10 mouse cellular contexts compared by ENCODE assay signal in genomic region chr7:110946731-110947130, GRCm38 (mm10). TPM values are rescaled to one million over a fixed set of nuclear protein-coding genes. Genes with fewer than 3 reads are reported as not detected.
DNase-seq lines count a peak whose midpoint lies in the region; ATAC-seq and TF ChIP-seq lines count a peak whose summit lies in the region.
"Had no signal": no experiment of that assay in that cellular context is flagged by ENCODE, and none has a peak within 500 bp of the region (broad histone marks: within the 10 kb centered on the region; RNA-seq: fewer than 3 reads in every experiment).

No protein-coding gene starts in this region.

- no peak for ATAC-seq in forebrain, postnatal 0 days
- no peak for ATAC-seq in forebrain, embryonic 11.5 days (replicated peaks; ENCODE audit: low FRiP score)
- no peak for ATAC-seq in limb, embryonic 14.5 days (ENCODE audit: low FRiP score, low read depth)
- ATAC-seq: Patski had no signal

- 77% methylated on average over 6 of the region's 6 CpGs for WGBS in forebrain, postnatal 0 days
- WGBS in forebrain, embryonic 11.5 days = 78% methylated on average over 6 of the region's 6 CpGs
- WGBS in limb, embryonic 14.5 days = 77% methylated on average over 6 of the region's 6 CpGs

- no peaks in the 10 kb centered on the region for H3K36me3 ChIP-seq in forebrain, postnatal 0 days (ENCODE audit: insufficient read depth)
- H3K36me3 ChIP-seq in forebrain, embryonic 11.5 days (ENCODE audit: control insufficient read depth, insufficient read depth, low read length) = no peaks in the 10 kb centered on the region
- H3K36me3 ChIP-seq in limb, embryonic 14.5 days (ENCODE audit: control insufficient read depth, insufficient read depth, low read length) = no peaks in the 10 kb centered on the region

- TF ChIP-seq POLR2A in limb, embryonic 14.5 days (IDR thresholded peaks at IDR 0.05; ENCODE audit: borderline replicate concordance, extremely low read depth, insufficient read depth, insufficient read length) = no peak

- no peak overlapping the region for H3K9ac ChIP-seq in forebrain, postnatal 0 days
- H3K9ac ChIP-seq in forebrain, embryonic 11.5 days (ENCODE audit: low read length) = no peak overlapping the region
- H3K9ac ChIP-seq in limb, embryonic 14.5 days (ENCODE audit: low read depth, low read length, severe bottlenecking) = no peak overlapping the region

- H3K4me1 ChIP-seq in forebrain, postnatal 0 days (ENCODE audit: insufficient read depth) = no peaks in the 10 kb centered on the region
- no peaks in the 10 kb centered on the region for H3K4me1 ChIP-seq in forebrain, embryonic 11.5 days (replicated peaks; ENCODE audit: control insufficient read depth, insufficient read depth, low read length)
- 0 out of 2 replicates have a peak, but pooled peaks cover 3% of the 10 kb centered on the region for H3K4me1 ChIP-seq in limb, embryonic 14.5 days (ENCODE audit: control insufficient read depth, insufficient read depth, low read length)

- H3K4me3 ChIP-seq in forebrain, postnatal 0 days (ENCODE audit: low read depth, low read length) = no peak overlapping the region
- no peak overlapping the region for H3K4me3 ChIP-seq in forebrain, embryonic 11.5 days (ENCODE audit: low read depth, low read length)
- no peak overlapping the region for H3K4me3 ChIP-seq in limb, embryonic 14.5 days (replicated peaks; ENCODE audit: low read length)
- H3K4me3 ChIP-seq: erythroblast, embryonic 14.5 days had no signal

- H3K27ac ChIP-seq in forebrain, postnatal 0 days (ENCODE audit: low read depth, low read length) = no peak overlapping the region
- H3K27ac ChIP-seq in forebrain, embryonic 11.5 days (ENCODE audit: low read depth, low read length) = no peak overlapping the region
- no peak overlapping the region for H3K27ac ChIP-seq in limb, embryonic 14.5 days (replicated peaks; ENCODE audit: low read depth, low read length)

- no peak for DNase-seq in forebrain, postnatal 0 days
- no peak for DNase-seq in forebrain, embryonic 11.5 days (ENCODE audit: low spot score)
- DNase-seq in thymus, postnatal 0 days (ENCODE audit: low spot score) = peak; percentile 41
- DNase-seq in thymus, adult 18-20 months = no peak
- DNase-seq in limb, embryonic 14.5 days (ENCODE audit: low spot score) = peak; percentile 45
- DNase-seq in urinary bladder, postnatal 25 days (ENCODE audit: low spot score) = no peak
- DNase-seq in adrenal gland, postnatal 14 days = no peak
- DNase-seq in layer of hippocampus, adult 11-12 months (ENCODE audit: low spot score) = no peak

- TF ChIP-seq CTCF in forebrain, postnatal 0 days (IDR thresholded peaks at IDR 0.05; ENCODE audit: low read depth) = peak; percentile 19

- no peaks in the 10 kb centered on the region for H3K9me3 ChIP-seq in forebrain, postnatal 0 days (ENCODE audit: low read length)
- no peaks in the 10 kb centered on the region for H3K9me3 ChIP-seq in forebrain, embryonic 11.5 days (ENCODE audit: control insufficient read depth, low read length)
- no peaks in the 10 kb centered on the region for H3K9me3 ChIP-seq in limb, embryonic 14.5 days (ENCODE audit: control insufficient read depth, low read length)

- no peaks in the 10 kb centered on the region for H3K27me3 ChIP-seq in forebrain, postnatal 0 days (ENCODE audit: insufficient read depth, low read length)
- no peaks in the 10 kb centered on the region for H3K27me3 ChIP-seq in forebrain, embryonic 11.5 days (ENCODE audit: control insufficient read depth, insufficient read depth, low read length)
- H3K27me3 ChIP-seq in limb, embryonic 14.5 days (ENCODE audit: control insufficient read depth, insufficient read depth, low read length) = no peaks in the 10 kb centered on the region
- H3K27me3 ChIP-seq: Patski had no signal

- H3K4me2 ChIP-seq in forebrain, postnatal 0 days (ENCODE audit: low read depth) = no peak overlapping the region
- no peak overlapping the region for H3K4me2 ChIP-seq in forebrain, embryonic 11.5 days (ENCODE audit: low read depth, low read length, severe bottlenecking)
- no peak overlapping the region for H3K4me2 ChIP-seq in limb, embryonic 14.5 days (replicated peaks; ENCODE audit: low read depth, low read length, severe bottlenecking)

RNA-seq across cellular contexts. Expression of gene Mrvi1, which starts 35.5 kb away (rescaled TPM):
- total RNA-seq in forebrain, postnatal 0 days (2014; rRNA removed) = 2.7 and 2.8 TPM in 2 replicates
- polyA plus RNA-seq in forebrain, postnatal 0 days (2015; fragmentation: Nextera tagmentation; extraction: Ambion mirVana) = 0.25 and 0.44 TPM in 2 replicates
- 1.6 and 1.7 TPM in 2 replicates for polyA plus RNA-seq in forebrain, embryonic 11.5 days (2014; fragmentation: Nextera tagmentation; extraction: Ambion mirVana)
- 0.92 and 1.1 TPM in 2 replicates for polyA plus RNA-seq in thymus, postnatal 0 days (2015; fragmentation: Nextera tagmentation; extraction: Ambion mirVana)
- 1.2 and 2.1 TPM in 2 replicates for polyA plus RNA-seq in limb, embryonic 14.5 days (2012; rRNA removed)
- polyA plus RNA-seq in limb, embryonic 14.5 days (2014; fragmentation: Nextera tagmentation; extraction: Ambion mirVana) = 0.76 and 1.0 TPM in 2 replicates
- 11.6 and 13.0 TPM in 2 replicates for total RNA-seq in adrenal gland, postnatal 14 days (2021)

Comparison
In these comparisons a context has a peak if more than half of its experiments do, and no peak if none do; other contexts are left out.
1. DNase-seq: peak in thymus, postnatal 0 days (single experiment) and limb, embryonic 14.5 days (single experiment); none in forebrain, postnatal 0 days (single experiment), forebrain, embryonic 11.5 days (single experiment), thymus, adult 18-20 months (0 of 2), urinary bladder, postnatal 25 days (single experiment), adrenal gland, postnatal 14 days (single experiment) and layer of hippocampus, adult 11-12 months (single experiment).